Mouse (Mus musculus) spleen, adult 2 months (tissue): ENCODE data around the gene Tenm4.

ENCODE experiments used
- CTCF ChIP-seq: fragments of 200-500 bp; IDR thresholded peaks from 2 replicates; pipeline ENCODE4 v1.5.1; 2011; ENCODE audit warnings: mild to moderate bottlenecking, inconsistent platforms; ENCODE audit not compliant: insufficient read depth, insufficient read length, insufficient replicate concordance; ENCODE audit errors: extremely low read depth
- POLR2A ChIP-seq: fragments of 200-500 bp; IDR thresholded peaks from 2 replicates; pipeline ENCODE4 v1.6.1; 2011; ENCODE audit warnings: low read depth, low read length, inconsistent platforms

DNA sequence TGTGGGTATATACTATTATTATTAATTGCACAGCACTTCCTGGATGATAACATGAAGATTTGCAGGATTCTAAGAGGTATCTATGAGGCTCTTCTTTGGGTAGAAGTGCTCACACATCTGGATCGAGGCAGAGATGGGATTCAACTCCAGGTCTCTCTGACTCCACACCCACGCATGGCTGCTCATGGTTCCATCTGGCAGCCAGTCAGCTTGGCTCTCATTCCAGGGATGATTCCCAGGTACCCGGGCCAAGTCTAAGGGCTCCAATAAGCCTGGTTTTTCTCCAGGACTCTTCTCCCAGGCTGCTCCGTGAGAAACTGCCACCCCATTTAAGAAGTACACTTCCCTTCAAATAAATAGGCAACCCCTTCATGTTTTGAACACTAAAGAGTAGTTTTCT, 394.8 kb downstream of the Tenm4 start:
- TF ChIP-seq CTCF, result no peak
- TF ChIP-seq POLR2A, result no peak
